Mouse (Mus musculus) neural tube, embryonic 11.5 days (tissue): ENCODE measurements around the gene Gnb3. TPM values are rescaled to one million over a fixed set of nuclear protein-coding genes. Genes with fewer than 3 reads are reported as not detected.
"Not testable (repeated sequence)": the region's sequence is repeated elsewhere in the genome, so short reads cannot be mapped to it uniquely, and the experiment has no call there.

ENCODE experiments used
- ATAC-seq: fragments of 200-750 bp; cut with Nextera tagmentation; 2 replicates; pipeline ENCODE4 v1.8.0; 2017; ENCODE audit warnings: moderate number of reproducible peaks, mild to moderate bottlenecking, moderate TSS enrichment, moderate library complexity; ENCODE audit not compliant: insufficient read depth, low FRiP score, low TSS enrichment
- DNase-seq: peaks from one replicate; pipeline ENCODE4 v3.0.0-alpha.2; 2015; ENCODE audit warnings: low spot score
- H3K27ac ChIP-seq: fragments of 300-500 bp; sonication (generic); 2 replicates; pipeline ENCODE4 v1.5.1; 2014; ENCODE audit warnings: low read depth, mild to moderate bottlenecking, low read length
- H3K27me3 ChIP-seq: fragments of 300-500 bp; sonication (generic); 2 replicates; pipeline ENCODE4 v1.6.1; 2014; ENCODE audit warnings: mild to moderate bottlenecking, low read length, mixed read lengths; ENCODE audit not compliant: control insufficient read depth, insufficient read depth
- H3K36me3 ChIP-seq: fragments of 300-500 bp; sonication (generic); 2 replicates; pipeline ENCODE4 v1.6.1; 2014; ENCODE audit warnings: mild to moderate bottlenecking, low read length, moderate library complexity, mixed read lengths; ENCODE audit not compliant: control insufficient read depth, insufficient read depth
- H3K4me1 ChIP-seq: fragments of 300-500 bp; sonication (generic); 2 replicates; pipeline ENCODE4 v1.6.1; 2014; ENCODE audit warnings: low read length, mixed read lengths; ENCODE audit not compliant: control insufficient read depth, insufficient read depth
- H3K4me2 ChIP-seq: fragments of 300-500 bp; sonication (generic); 2 replicates; pipeline ENCODE4 v1.6.1; 2014; ENCODE audit warnings: low read depth, mild to moderate bottlenecking, moderate library complexity
- H3K4me3 ChIP-seq: fragments of 300-500 bp; sonication (generic); 2 replicates; pipeline ENCODE4 v1.5.1; 2014; ENCODE audit warnings: low read depth, low read length
- H3K9ac ChIP-seq: fragments of 300-500 bp; sonication (generic); 2 replicates; pipeline ENCODE4 v1.6.1; 2014; ENCODE audit warnings: mild to moderate bottlenecking, low read length
- H3K9me3 ChIP-seq: fragments of 300-500 bp; sonication (generic); 2 replicates; pipeline ENCODE4 v1.6.1; 2016; ENCODE audit warnings: low read length; ENCODE audit not compliant: control insufficient read depth
- WGBS: fragments of 180-500 bp; shearing (Covaris S2); extraction: QIAGEN DNeasy Blood & Tissue Kit; methylation state at CpG from one replicate; pipeline ENCODE4 v1.1.7; 2014; 5-methylcytosine and 5-hydroxymethylcytosine counted together
- polyA plus RNA-seq: library from polyadenylated mRNA; unstranded; fragments of >200 nt; fragmentation: Nextera tagmentation; extraction: Ambion mirVana; gene quantifications from 2 replicates; pipeline ENCODE4 v1.2.1, GENCODE M21; 2014

Gnb3 gene
- polyA plus RNA-seq, 1 experiment from 2014 or later: 0.29 TPM

- Histone ChIP-seq H3K9ac (no peak overlapping the region), H3K4me2 (no peak overlapping the region), H3K36me3 (no peaks in the 10 kb centered on the region), H3K4me1 (0 out of 2 replicates have a peak, but pooled peaks cover 3% of the 10 kb centered on the region), H3K27me3 (no peaks in the 10 kb centered on the region), H3K9me3 (no peaks in the 10 kb centered on the region), H3K4me3 (no peak overlapping the region), H3K27ac (no peak overlapping the region)
- DNase-seq: peak; percentile 96
- peak; percentile 88 for ATAC-seq
- 9% methylated on average over 9 of the region's 9 CpGs for WGBS
Measured at GRCm38 (mm10) chr6:124847305-124847704, 7.2 kb upstream of the Gnb3 start.

GRCm38 (mm10) chr6:124839805-124840204, 270 bp downstream of the Gnb3 start:
- DNase-seq: no peak
- 13% methylated on average over 8 of the region's 8 CpGs for WGBS
- Histone ChIP-seq H3K4me1 (no peaks in the 10 kb centered on the region), H3K27ac (no peak overlapping the region), H3K4me3 (no peak overlapping the region), H3K9me3 (no peaks in the 10 kb centered on the region), H3K27me3 (no peaks in the 10 kb centered on the region), H3K4me2 (no peak overlapping the region), H3K9ac (peak overlapping the region; percentile 11; the same call in 1 of the 2 replicates), H3K36me3 (peaks cover 3% of the 10 kb centered on the region; the same call in 1 of the 2 replicates)
- ATAC-seq: peak; percentile 15; the same call in 1 of the 2 replicates

- Histone ChIP-seq H3K27me3 (no peaks in the 10 kb centered on the region), H3K27ac (no peak overlapping the region), H3K4me1 (no peaks in the 10 kb centered on the region; the same call in 1 of the 2 replicates), H3K4me2 (no peak overlapping the region), H3K9me3 (no peaks in the 10 kb centered on the region), H3K36me3 (peaks cover 4% of the 10 kb centered on the region; the same call in 1 of the 2 replicates), H3K4me3 (no peak overlapping the region), H3K9ac (no peak overlapping the region)
- ATAC-seq (no peak), DNase-seq (no peak)
- 86% methylated on average over 7 of the region's 7 CpGs for WGBS
Measured at GRCm38 (mm10) chr6:124836411-124836810, 3.7 kb downstream of the Gnb3 start.

DNA sequence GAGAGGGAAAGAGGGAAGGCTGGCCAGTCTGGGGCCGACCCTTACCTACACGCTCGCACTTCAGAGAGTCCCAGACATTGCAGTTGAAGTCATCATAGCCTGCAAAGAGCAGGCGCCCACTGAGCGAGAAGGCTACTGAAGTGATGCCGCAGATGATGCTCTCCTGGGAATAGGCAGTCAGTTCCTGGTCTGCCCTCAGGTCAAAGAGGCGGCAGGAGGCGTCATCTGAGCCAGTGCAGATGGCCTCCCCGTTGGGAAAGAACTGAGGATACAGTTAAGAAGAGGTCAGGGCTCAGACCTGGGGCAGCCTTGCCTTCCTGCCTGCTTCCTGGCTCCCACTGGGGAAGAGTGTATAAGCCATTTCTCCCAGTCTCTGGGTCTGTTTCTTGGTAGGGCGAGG, 4.5 kb downstream of the Gnb3 start:
- H3K4me2 ChIP-seq: no peak overlapping the region
- peaks cover 2% of the 10 kb centered on the region; the same call in 1 of the 2 replicates for H3K36me3 ChIP-seq
- H3K4me3 ChIP-seq: no peak overlapping the region
- ATAC-seq (no peak), DNase-seq (no peak)
- H3K27me3 ChIP-seq: no peaks in the 10 kb centered on the region
- H3K27ac ChIP-seq: no peak overlapping the region
- no peak overlapping the region; the same call in 1 of the 2 replicates for H3K9ac ChIP-seq
- H3K4me1 ChIP-seq: no peaks in the 10 kb centered on the region; the same call in none of the 2 replicates
- WGBS: 50% methylated on average over 10 of the region's 10 CpGs
- no peaks in the 10 kb centered on the region for H3K9me3 ChIP-seq

DNA sequence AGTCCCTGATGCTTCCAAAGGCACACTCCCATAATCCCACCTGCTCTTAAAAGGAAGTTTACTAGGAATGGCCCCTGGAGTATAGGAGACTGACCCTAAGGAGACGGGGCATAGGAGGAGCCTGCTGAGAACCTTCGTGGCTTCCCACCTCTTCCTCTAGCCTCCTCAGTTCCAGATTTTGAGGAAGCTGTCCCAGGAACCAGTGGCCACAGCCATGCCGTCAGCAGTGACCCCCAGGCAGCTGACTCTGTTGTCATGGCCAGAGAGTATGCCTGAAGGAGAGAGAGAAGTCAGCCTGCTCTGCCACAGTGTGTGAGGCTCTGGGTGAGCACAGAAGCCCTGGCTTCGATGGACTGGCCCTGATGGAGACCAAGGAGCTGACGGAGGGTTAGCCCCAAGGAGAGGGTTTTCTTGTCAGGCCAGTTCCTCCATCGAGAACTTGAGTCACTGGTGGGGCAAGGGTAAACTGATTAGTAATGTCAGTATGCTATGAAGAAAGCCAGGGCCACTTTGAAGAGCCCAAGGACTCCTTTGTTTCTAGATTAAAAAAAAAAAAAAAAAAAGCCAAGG, 5.5 kb downstream of the Gnb3 start:
- no peak overlapping the region for H3K27ac ChIP-seq
- 83% methylated on average over 6 of the region's 6 CpGs for WGBS

GRCm38 (mm10) chr6:124831649-124832048, 8.4 kb downstream of the Gnb3 start:
- Histone ChIP-seq H3K4me1 (peaks cover 8% of the 10 kb centered on the region), H3K9ac (no peak overlapping the region; the same call in 1 of the 2 replicates)

More for the DNA sequence above, 5.5 kb downstream of the Gnb3 start:
- H3K4me1 ChIP-seq: peaks cover 3% of the 10 kb centered on the region
- ATAC-seq (no peak), DNase-seq (no peak)
- H3K36me3 ChIP-seq: peaks cover 2% of the 10 kb centered on the region; the same call in 1 of the 2 replicates
- H3K9me3 ChIP-seq: no peaks in the 10 kb centered on the region
- no peak overlapping the region for H3K4me3 ChIP-seq
- H3K9ac ChIP-seq: no peak overlapping the region
- H3K27me3 ChIP-seq: no peaks in the 10 kb centered on the region
- H3K4me2 ChIP-seq: no peak overlapping the region

DNA sequence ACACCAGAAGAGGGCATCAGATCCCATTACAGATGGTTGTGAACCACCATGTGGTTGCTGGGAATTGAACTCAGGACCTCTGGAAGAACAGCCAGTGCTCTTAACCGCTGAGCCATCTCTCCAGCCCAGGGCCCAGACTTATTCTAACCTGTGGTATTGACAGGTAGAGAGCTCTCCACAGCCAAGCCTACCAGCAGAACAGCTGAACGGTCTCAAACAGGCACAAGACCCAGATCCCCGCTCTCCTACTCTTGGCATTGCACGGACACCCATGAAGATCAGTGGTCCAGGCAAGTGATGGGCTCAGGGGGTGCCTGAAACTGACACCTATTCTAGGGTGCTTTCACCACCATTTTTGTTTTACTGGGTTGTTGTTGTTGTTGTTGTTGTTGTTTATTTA, 8.9 kb downstream of the Gnb3 start:
- WGBS: 90% methylated on average over 4 of the region's 4 CpGs
- H3K9ac ChIP-seq: not testable (repeated sequence)

More at GRCm38 (mm10) chr6:124831649-124832048, 8.4 kb downstream of the Gnb3 start:
- WGBS: 98% methylated on average over 8 of the region's 8 CpGs
- DNase-seq (no peak), ATAC-seq (no peak)
- Histone ChIP-seq H3K27me3 (no peaks in the 10 kb centered on the region), H3K36me3 (peaks cover 2% of the 10 kb centered on the region; the same call in 1 of the 2 replicates), H3K4me3 (no peak overlapping the region), H3K4me2 (no peak overlapping the region; the same call in 1 of the 2 replicates), H3K9me3 (no peaks in the 10 kb centered on the region), H3K27ac (no peak overlapping the region)

DNA sequence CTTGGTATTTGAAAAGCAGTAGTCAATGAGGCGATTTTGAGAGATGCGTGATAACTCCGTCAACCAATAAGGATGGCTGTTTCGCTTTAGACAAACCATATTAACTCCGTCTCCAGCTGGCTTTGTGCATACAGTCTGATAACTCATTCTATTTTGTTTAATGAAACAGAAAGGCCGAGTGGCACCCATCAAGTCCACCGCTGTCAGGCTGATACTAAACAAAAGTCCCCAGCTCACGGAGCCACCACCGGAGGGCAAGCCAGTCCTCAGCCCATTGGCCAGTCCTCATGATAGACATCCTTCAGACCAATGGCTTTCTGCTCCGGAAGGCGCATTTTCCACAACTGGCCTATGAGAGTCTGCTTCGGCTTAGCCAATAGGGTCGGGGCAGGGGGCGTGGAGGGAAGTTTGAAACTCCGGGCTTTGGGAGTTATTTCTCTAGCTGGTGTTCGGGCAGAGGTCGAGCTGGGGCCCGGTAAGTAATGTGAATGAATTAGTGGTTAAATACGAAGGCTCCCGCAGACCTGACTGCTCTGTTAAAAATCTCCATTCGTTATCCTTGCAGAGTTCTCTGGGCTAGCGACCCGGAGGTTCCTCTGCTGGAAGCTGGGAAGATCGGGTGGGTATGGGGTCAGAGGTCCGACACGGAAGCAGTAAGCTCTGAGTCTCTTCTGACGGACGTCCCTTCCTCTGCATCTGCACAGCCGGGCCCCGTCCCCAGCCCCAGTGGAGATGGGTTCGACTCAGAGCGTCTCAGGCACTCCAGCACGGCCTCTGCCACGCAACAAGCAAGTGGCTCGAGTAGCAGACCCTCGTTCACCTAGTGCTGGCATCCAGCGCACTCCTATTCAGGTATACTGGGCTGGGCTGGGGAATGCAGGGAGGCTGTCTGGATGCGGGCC, 10.0 kb downstream of the Gnb3 start:
- Histone ChIP-seq H3K36me3 (peaks cover 2% of the 10 kb centered on the region; the same call in 1 of the 2 replicates), H3K4me1 (peaks cover 8% of the 10 kb centered on the region), H3K27me3 (no peaks in the 10 kb centered on the region), H3K4me3 (peak overlapping the region; percentile 68), H3K27ac (peak overlapping the region; percentile 79), H3K4me2 (peak overlapping the region; percentile 69), H3K9me3 (no peaks in the 10 kb centered on the region), H3K9ac (peak overlapping the region; percentile 72)
- ATAC-seq: peak; percentile 91
- peak; percentile 92 for DNase-seq
- WGBS: under 1% methylated on average over 38 of the region's 38 CpGs

More for the DNA sequence above, 8.9 kb downstream of the Gnb3 start:
- H3K9me3 ChIP-seq, H3K4me1 ChIP-seq, H3K27me3 ChIP-seq, H3K36me3 ChIP-seq, DNase-seq, ATAC-seq, H3K27ac ChIP-seq: not testable (repeated sequence)
- H3K4me2 ChIP-seq: peak overlapping the region; percentile 69
- peak overlapping the region; percentile 68; the same call in 1 of the 2 replicates for H3K4me3 ChIP-seq
